Mouse (Mus musculus) thymus, postnatal 4 days (tissue): Measurements from ENCODE around the gene Defb42.

Source experiments
- DNase-seq: peaks from one replicate; pipeline ENCODE4 v3.0.0; 2021

The Defb42 gene

GRCm38 (mm10) chr14:63046691-63047090 lies at the start of gene Defb42:
Defb42 (plus strand) TSS chr14:63046991.
- no peak for DNase-seq

- DNase-seq: no peak
Observed at GRCm38 (mm10) chr14:62997777-62998176, 49.0 kb upstream of the Defb42 start, which contains the start of gene Defb47. Defb47 (plus strand) TSS chr14:62998077.

- DNase-seq: no peak
Observed at GRCm38 (mm10) chr14:62998977-62999376, 47.8 kb upstream of the Defb42 start.

- no peak for DNase-seq
Observed at GRCm38 (mm10) chr14:63002588-63002987, 44.2 kb upstream of the Defb42 start.

GRCm38 (mm10) chr14:63011471-63011870 lies 35.3 kb upstream of the Defb42 start, which contains the start of gene Defb43:
Defb43 (plus strand) TSS chr14:63011771.
- no peak for DNase-seq

- no peak for DNase-seq
Observed at GRCm38 (mm10) chr14:63013082-63013481, 33.7 kb upstream of the Defb42 start.

- no peak for DNase-seq
Observed at GRCm38 (mm10) chr14:63014667-63015066, 32.1 kb upstream of the Defb42 start.

- DNase-seq: no peak
Observed at GRCm38 (mm10) chr14:63020524-63021156, 26.2 kb upstream of the Defb42 start.

GRCm38 (mm10) chr14:63049910-63050370 lies 3.1 kb downstream of the Defb42 start, which contains the start of gene Defb30:
Defb30 (minus strand) TSS chr14:63049960.
- DNase-seq: no peak

- peak; percentile 88 for DNase-seq
Observed at GRCm38 (mm10) chr14:63050769-63051168, 4.0 kb downstream of the Defb42 start.

GRCm38 (mm10) chr14:63054729-63055128 lies 7.9 kb downstream of the Defb42 start:
- DNase-seq: no peak

- no peak for DNase-seq
Observed at GRCm38 (mm10) chr14:63060361-63060760, 13.6 kb downstream of the Defb42 start.

- DNase-seq: no peak
Observed at GRCm38 (mm10) chr14:63062184-63062583, 15.4 kb downstream of the Defb42 start.

- DNase-seq: no peak
Observed at GRCm38 (mm10) chr14:63065391-63065790, 18.6 kb downstream of the Defb42 start.

- DNase-seq: peak; percentile 88
Observed at GRCm38 (mm10) chr14:63066630-63067310, 20.0 kb downstream of the Defb42 start.

- no peak for DNase-seq
Observed at GRCm38 (mm10) chr14:63067708-63068107, 20.9 kb downstream of the Defb42 start.
